ENCODE assay signal across 31 mouse cellular contexts in genomic region chr8:105178211-105178800, GRCm38 (mm10). TPM values are rescaled to one million over a fixed set of nuclear protein-coding genes. Genes with fewer than 3 reads are reported as not detected.
"Had no signal": no experiment of that assay in that cellular context is flagged by ENCODE, and none has a peak within 500 bp of the region (broad histone marks: within the 10 kb centered on the region; RNA-seq: fewer than 3 reads in every experiment).

No protein-coding gene starts in this region.

- H3K27me3 ChIP-seq: lung, embryonic 15.5 days; megakaryocyte, embryonic 14.5 days; midbrain, embryonic 13.5 days; neural tube, embryonic 13.5 days; stomach, embryonic 15.5 days had no signal

- H3K9me3 ChIP-seq: liver, embryonic 15.5 days; lung, embryonic 15.5 days; megakaryocyte, embryonic 14.5 days; midbrain, embryonic 10.5 days; midbrain, embryonic 13.5 days; neural tube, embryonic 13.5 days; stomach, embryonic 15.5 days had no signal

- ATAC-seq: midbrain, embryonic 13.5 days; midbrain, embryonic 16.5 days had no signal

- DNase-seq: kidney, adult 2 months; kidney, postnatal 36 days; layer of hippocampus, postnatal 36 days; lung, adult 18-20 months; lung, postnatal 10 days; lung, postnatal 36 days; right cerebral cortex, adult 18-20 months; right cerebral cortex, postnatal 14 days; right cerebral cortex, postnatal 4 days; thymus, postnatal 25 days had no signal

- H3K9ac ChIP-seq: liver, embryonic 15.5 days; lung, embryonic 15.5 days; midbrain, embryonic 13.5 days; neural tube, embryonic 13.5 days; stomach, embryonic 15.5 days had no signal

- H3K27ac ChIP-seq: kidney, postnatal 0 days; left cerebral cortex, adult 2 months; liver, embryonic 15.5 days; lung, embryonic 15.5 days; midbrain, embryonic 10.5 days; midbrain, embryonic 13.5 days; neural tube, embryonic 13.5 days; stomach, embryonic 15.5 days had no signal

- H3K4me2 ChIP-seq: liver, embryonic 11.5 days; liver, embryonic 15.5 days; lung, embryonic 15.5 days; midbrain, embryonic 13.5 days; neural tube, embryonic 13.5 days; stomach, embryonic 15.5 days had no signal

- H3K4me1 ChIP-seq: liver, embryonic 15.5 days had no signal

- H3K4me3 ChIP-seq: left cerebral cortex, adult 2 months; liver, embryonic 15.5 days; lung, embryonic 15.5 days; megakaryocyte, embryonic 14.5 days; midbrain, embryonic 10.5 days; midbrain, embryonic 13.5 days; myocyte; neural tube, embryonic 13.5 days; stomach, embryonic 15.5 days had no signal

RNA-seq across cellular contexts. Expression of gene Ces4a, which starts 46.7 kb away (rescaled TPM):
- total RNA-seq: layer of hippocampus, adult 8-10 months; layer of hippocampus, postnatal 10 days; layer of hippocampus, postnatal 36 days; left cerebral cortex, adult 2 months; left cerebral cortex, postnatal 10 days; left cerebral cortex, postnatal 36 days; monocyte, adult 5-6 weeks; neutrophil, adult 5-6 weeks had no signal
- polyA plus RNA-seq: kidney, adult 2 months; kidney, embryonic 14.5 days; kidney, postnatal 0 days; limb, embryonic 11.5 days; limb, embryonic 14.5 days; liver, embryonic 11.5 days; liver, embryonic 15.5 days; lung, embryonic 15.5 days; midbrain, embryonic 10.5 days; midbrain, embryonic 13.5 days; midbrain, embryonic 16.5 days; myocyte; neural tube, embryonic 13.5 days; stomach, embryonic 15.5 days had no signal
